Mouse (Mus musculus) megakaryocyte, embryonic 14.5 days (primary cell): ENCODE measurements at regions not wholly inside any gene's neighbourhood (a gene's known extent, or its start where the extent isn't known, plus 50 kb on each side); places are given as distances from the start of the nearest gene placed in this dataset.

Experiments
- H3K27me3 ChIP-seq: replicated peaks from 2 replicates; pipeline ENCODE3; 2012; ENCODE audit warnings: inconsistent platforms
- H3K36me3 ChIP-seq: replicated peaks from 2 replicates; pipeline ENCODE3; 2012; ENCODE audit warnings: low read length, inconsistent platforms, mixed read lengths
- H3K4me1 ChIP-seq: 2 replicates; pipeline ENCODE4 v1.6.1; 2012; ENCODE audit warnings: inconsistent platforms
- H3K4me3 ChIP-seq: replicated peaks from 2 replicates; pipeline ENCODE3; 2012; ENCODE audit warnings: moderate library complexity, mild to moderate bottlenecking, inconsistent platforms
- H3K9me3 ChIP-seq: 2 replicates; pipeline ENCODE4 v1.6.1; 2012; ENCODE audit warnings: inconsistent platforms
- FLI1 ChIP-seq: IDR thresholded peaks from 2 replicates; pipeline ENCODE4 v1.6.1; 2012; ENCODE audit warnings: low read length, inconsistent platforms, mixed read lengths
- GATA1 ChIP-seq: IDR thresholded peaks from 3 replicates; pipeline ENCODE4 v1.6.1; 2012; ENCODE audit warnings: mixed read lengths, low read length, inconsistent platforms, borderline replicate concordance

- Histone ChIP-seq H3K36me3 (no peaks in the 10 kb centered on the region), H3K27me3 (no peaks in the 10 kb centered on the region), H3K9me3 (no peaks in the 10 kb centered on the region), H3K4me1 (no peaks in the 10 kb centered on the region), H3K4me3 (no peak overlapping the region)
- TF ChIP-seq GATA1: no peak
- no peak for TF ChIP-seq FLI1
These were observed 458.8 kb upstream of the 1700008P02Rik start for GRCm38 (mm10) chr3:7079073-7079472.

- no peaks in the 10 kb centered on the region for H3K9me3 ChIP-seq
- no peaks in the 10 kb centered on the region for H3K4me1 ChIP-seq
- no peaks in the 10 kb centered on the region for H3K27me3 ChIP-seq
- H3K4me3 ChIP-seq: no peak overlapping the region
- TF ChIP-seq GATA1 (no peak), FLI1 (no peak)
- no peaks in the 10 kb centered on the region for H3K36me3 ChIP-seq
These were observed 456.6 kb upstream of the 1700008P02Rik start for GRCm38 (mm10) chr3:7076850-7077249.

- Histone ChIP-seq H3K36me3 (no peaks in the 10 kb centered on the region), H3K4me3 (no peak overlapping the region), H3K4me1 (no peaks in the 10 kb centered on the region), H3K9me3 (no peaks in the 10 kb centered on the region), H3K27me3 (no peaks in the 10 kb centered on the region)
- TF ChIP-seq FLI1 (no peak), GATA1 (no peak)
These were observed 454.2 kb upstream of the 1700008P02Rik start for GRCm38 (mm10) chr3:7074488-7074887.

- Histone ChIP-seq H3K9me3 (peaks cover 9% of the 10 kb centered on the region; the same call in 1 of the 2 replicates), H3K4me3 (no peak overlapping the region), H3K4me1 (no peaks in the 10 kb centered on the region), H3K36me3 (no peaks in the 10 kb centered on the region), H3K27me3 (no peaks in the 10 kb centered on the region)
- TF ChIP-seq FLI1 (no peak), GATA1 (no peak)
These were observed 421.3 kb upstream of the 1700008P02Rik start for GRCm38 (mm10) chr3:7041372-7042057.

GRCm38 (mm10) chr3:7035833-7036232 is 415.6 kb upstream of the 1700008P02Rik start:
- Histone ChIP-seq H3K9me3 (peaks cover 9% of the 10 kb centered on the region; the same call in 1 of the 2 replicates), H3K27me3 (no peaks in the 10 kb centered on the region), H3K4me3 (no peak overlapping the region), H3K4me1 (no peaks in the 10 kb centered on the region), H3K36me3 (no peaks in the 10 kb centered on the region)
- no peak for TF ChIP-seq GATA1
- TF ChIP-seq FLI1: no peak

DNA sequence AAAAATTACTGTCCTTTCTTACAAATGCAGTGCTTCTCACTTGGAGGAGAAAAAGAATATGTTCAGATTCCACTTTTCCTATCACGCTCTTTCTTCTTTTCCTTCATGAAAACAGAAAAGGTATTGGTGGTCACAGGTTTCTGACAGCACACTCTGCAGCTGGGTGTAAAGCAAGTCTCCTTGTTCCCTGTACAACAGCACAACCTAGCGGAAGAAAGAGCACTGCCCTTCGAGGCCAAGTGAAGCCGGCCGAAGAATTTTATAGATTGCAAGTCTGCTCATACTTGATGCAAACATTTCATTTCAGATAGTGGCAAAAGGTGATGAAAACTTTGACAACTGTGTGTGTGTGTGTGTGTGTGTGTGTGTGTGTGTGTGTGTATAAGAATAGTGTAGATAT is 407.6 kb upstream of the 1700008P02Rik start:
- Histone ChIP-seq H3K4me1 (no peaks in the 10 kb centered on the region), H3K36me3 (no peaks in the 10 kb centered on the region), H3K4me3 (no peak overlapping the region), H3K9me3 (no peaks in the 10 kb centered on the region), H3K27me3 (no peaks in the 10 kb centered on the region)
- TF ChIP-seq FLI1 (no peak), GATA1 (no peak)

DNA sequence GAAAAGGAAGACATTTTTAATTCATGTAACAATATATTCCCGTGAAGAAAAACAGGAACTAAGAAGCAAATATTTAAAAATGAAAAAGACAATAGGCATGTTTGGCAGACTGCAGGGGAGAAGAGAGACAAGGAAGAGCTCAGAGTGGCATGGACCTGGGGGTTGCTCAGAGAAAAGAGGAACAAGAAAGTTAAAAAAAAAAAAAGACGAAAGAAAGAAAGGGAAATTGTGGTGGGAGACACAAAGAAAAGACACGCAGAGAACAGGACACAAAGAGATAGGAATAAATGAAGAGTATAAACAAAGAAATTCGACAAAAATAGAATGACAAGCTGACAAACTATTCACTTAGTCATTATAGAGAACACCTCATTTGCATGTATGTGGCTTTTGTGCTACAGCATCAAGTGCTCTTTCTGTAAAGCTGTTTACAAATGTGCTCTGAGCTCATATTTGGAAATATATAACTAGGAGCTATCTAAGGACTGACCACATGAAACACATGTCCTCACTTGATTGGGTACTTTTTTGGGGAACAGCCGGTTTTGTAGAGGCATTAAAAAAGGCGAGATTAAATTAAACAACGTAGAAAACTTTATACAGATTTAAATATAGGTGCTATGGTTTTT is 394.2 kb upstream of the 1700008P02Rik start:
- no peaks in the 10 kb centered on the region for H3K4me1 ChIP-seq
- no peaks in the 10 kb centered on the region for H3K27me3 ChIP-seq
- H3K9me3 ChIP-seq: no peaks in the 10 kb centered on the region
- TF ChIP-seq FLI1: no peak
- TF ChIP-seq GATA1: no peak
- no peaks in the 10 kb centered on the region for H3K36me3 ChIP-seq
- no peak overlapping the region for H3K4me3 ChIP-seq

DNA sequence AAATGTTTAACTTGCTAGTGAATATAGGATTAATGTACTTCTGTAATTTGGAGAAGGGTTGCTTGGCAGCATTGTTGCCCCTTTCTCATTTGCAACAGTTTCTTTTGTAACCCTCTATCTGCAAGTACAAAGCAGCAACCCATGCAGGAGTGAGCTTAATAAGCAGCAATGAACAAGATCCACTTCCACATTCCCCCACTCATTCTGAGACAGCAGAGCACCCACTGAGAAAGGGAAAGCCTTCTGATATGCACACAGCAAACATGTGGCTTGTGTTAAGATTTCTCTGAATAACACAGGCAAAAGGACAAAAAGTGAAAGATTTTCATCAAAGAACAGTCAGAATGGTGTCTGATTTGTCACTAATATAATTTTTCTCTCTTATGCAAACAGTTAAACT is 393.3 kb upstream of the 1700008P02Rik start:
- H3K36me3 ChIP-seq: no peaks in the 10 kb centered on the region
- H3K4me3 ChIP-seq: no peak overlapping the region
- H3K4me1 ChIP-seq: no peaks in the 10 kb centered on the region
- no peaks in the 10 kb centered on the region for H3K27me3 ChIP-seq
- TF ChIP-seq GATA1: no peak
- TF ChIP-seq FLI1: no peak
- no peaks in the 10 kb centered on the region for H3K9me3 ChIP-seq

- H3K27me3 ChIP-seq: no peaks in the 10 kb centered on the region
- no peaks in the 10 kb centered on the region for H3K4me1 ChIP-seq
- TF ChIP-seq FLI1 (no peak), GATA1 (no peak)
- H3K4me3 ChIP-seq: no peak overlapping the region
- H3K36me3 ChIP-seq: no peaks in the 10 kb centered on the region
- no peaks in the 10 kb centered on the region for H3K9me3 ChIP-seq
These were observed 390.2 kb upstream of the 1700008P02Rik start for GRCm38 (mm10) chr3:7010294-7011087.
